Mouse (Mus musculus) heart, postnatal 36 days (tissue): ENCODE measurements around the gene Mtf1. TPM values are rescaled to one million over a fixed set of nuclear protein-coding genes. Genes with fewer than 3 reads are reported as not detected.
A peak's percentile ranks its signal among the peaks of the same experiment; 100 is the strongest.

ENCODE experiments used
- DNase-seq, 2 experiments: peaks; one replicate each; pipeline ENCODE4 v3.0.0; 2021 to 2022
- intact Hi-C: fragments of 180-260 bp; cut with DNase I; formaldehyde crosslinking; loops from one replicate; pipeline ENCODE4 v1.15.1; 2025
- total RNA-seq, 2 experiments: library from RNA; stranded (reverse); gene quantifications; 2 replicates each; pipeline ENCODE4 v1.2.3; 2021

Gene Mtf1
- total RNA-seq, result 10 to 100 TPM; 14.8 to 14.9 TPM

- intact Hi-C loops, result loop anchor here (1.0 kb wide), 2 partner anchors 46 to 87 kb away; partner anchors contain the start of gene Sf3a3
- DNase-seq, result peak; percentile 85 to 91
Measured at GRCm38 (mm10) chr4:124801552-124802308, at the start of gene Mtf1. Gene Mtf1 (plus strand): TSS chr4:124802104.

GRCm38 (mm10) chr4:124752281-124753199 lies 49.4 kb upstream of the Mtf1 start:
- intact Hi-C loops, result no loop called here
- DNase-seq, result no peak

GRCm38 (mm10) chr4:124755526-124755925 lies 46.4 kb upstream of the Mtf1 start:
- intact Hi-C loops, result no loop called here
- no peak for DNase-seq

GRCm38 (mm10) chr4:124759305-124759811 lies 42.5 kb upstream of the Mtf1 start:
- no peak for DNase-seq
- intact Hi-C loops, result no loop called here

- intact Hi-C loops, result no loop called here
- no peak for DNase-seq
Measured at GRCm38 (mm10) chr4:124761201-124761600, 40.7 kb upstream of the Mtf1 start.

- no peak for DNase-seq
- intact Hi-C loops, result no loop called here
Measured at GRCm38 (mm10) chr4:124762858-124763452, 38.9 kb upstream of the Mtf1 start.

- no peak for DNase-seq
- intact Hi-C loops, result no loop called here
Measured at GRCm38 (mm10) chr4:124765802-124766565, 35.9 kb upstream of the Mtf1 start.

GRCm38 (mm10) chr4:124766566-124766940 lies 35.4 kb upstream of the Mtf1 start:
- intact Hi-C loops, result no loop called here
- DNase-seq, result no peak

- intact Hi-C loops, result no loop called here
- no peak for DNase-seq
Measured at GRCm38 (mm10) chr4:124768963-124769591, 32.8 kb upstream of the Mtf1 start.

GRCm38 (mm10) chr4:124770624-124771023 lies 31.3 kb upstream of the Mtf1 start:
- no peak for DNase-seq
- intact Hi-C loops, result no loop called here

GRCm38 (mm10) chr4:124772125-124772524 lies 29.8 kb upstream of the Mtf1 start:
- intact Hi-C loops, result no loop called here
- no peak for DNase-seq

GRCm38 (mm10) chr4:124773449-124773848 lies 28.5 kb upstream of the Mtf1 start:
- intact Hi-C loops, result no loop called here
- no peak for DNase-seq

GRCm38 (mm10) chr4:124773995-124774394 lies 27.9 kb upstream of the Mtf1 start:
- intact Hi-C loops, result no loop called here
- no peak for DNase-seq

GRCm38 (mm10) chr4:124774429-124774828 lies 27.5 kb upstream of the Mtf1 start:
- no peak for DNase-seq
- intact Hi-C loops, result no loop called here

- intact Hi-C loops, result no loop called here
- no peak for DNase-seq
Measured at GRCm38 (mm10) chr4:124781361-124781760, 20.5 kb upstream of the Mtf1 start.

GRCm38 (mm10) chr4:124782395-124782794 lies 19.5 kb upstream of the Mtf1 start:
- intact Hi-C loops, result no loop called here
- DNase-seq, result no peak

- DNase-seq, result no peak
- intact Hi-C loops, result no loop called here
Measured at GRCm38 (mm10) chr4:124783937-124784336, 18.0 kb upstream of the Mtf1 start.

- intact Hi-C loops, result no loop called here
- DNase-seq, result no peak
Measured at GRCm38 (mm10) chr4:124790013-124790412, 11.9 kb upstream of the Mtf1 start.

- DNase-seq, result no peak
- intact Hi-C loops, result no loop called here
Measured at GRCm38 (mm10) chr4:124792114-124792513, 9.8 kb upstream of the Mtf1 start.

- DNase-seq, result no peak
- intact Hi-C loops, result no loop called here
Measured at GRCm38 (mm10) chr4:124796141-124796540, 5.8 kb upstream of the Mtf1 start.
